Mouse (Mus musculus): ENCODE results near the gene Csrp3. TPM values are rescaled to one million over a fixed set of nuclear protein-coding genes. Genes with fewer than 3 reads are reported as not detected.

Gene Csrp3
- total RNA-seq, 2 experiments from 2014 or later, result 2,107 to 2,284 TPM

DNA sequence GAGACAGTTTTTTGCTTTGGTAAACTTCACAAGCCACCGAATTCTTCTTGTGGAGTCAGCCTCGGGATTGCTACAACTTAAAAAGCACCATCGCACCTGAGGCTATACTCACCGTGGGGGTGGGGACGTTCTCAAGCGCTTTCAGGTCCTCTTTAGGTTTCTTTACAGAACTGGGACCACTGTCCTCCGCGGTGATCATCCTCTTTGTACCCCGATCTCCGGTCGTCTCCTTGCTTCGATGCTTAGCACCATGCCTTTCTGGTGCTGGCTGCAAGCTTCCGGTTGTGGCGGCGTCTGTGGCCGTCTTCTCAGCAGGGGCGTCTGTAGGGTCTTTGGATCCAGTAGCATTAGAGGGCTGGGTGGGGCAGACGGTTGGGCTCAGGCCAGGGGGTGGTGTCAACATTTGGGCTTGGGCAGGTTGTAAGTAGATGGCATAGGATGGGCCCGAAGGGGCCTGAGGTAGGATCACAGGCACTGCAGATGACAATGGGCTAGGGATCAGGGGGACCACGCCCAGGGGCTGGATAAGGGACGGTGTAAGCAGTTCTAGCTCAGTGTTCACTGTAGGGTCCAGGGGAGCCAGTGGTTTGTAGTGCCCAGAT, 22.8 kb upstream of the Csrp3 start:
- DNase-seq, result no peak
- intact Hi-C loops (cut with DNase I), result loop anchor here (2.0 to 5.0 kb wide), 2 partner anchors 20 to 43 kb away; no protein-coding TSS in a partner anchor

DNA sequence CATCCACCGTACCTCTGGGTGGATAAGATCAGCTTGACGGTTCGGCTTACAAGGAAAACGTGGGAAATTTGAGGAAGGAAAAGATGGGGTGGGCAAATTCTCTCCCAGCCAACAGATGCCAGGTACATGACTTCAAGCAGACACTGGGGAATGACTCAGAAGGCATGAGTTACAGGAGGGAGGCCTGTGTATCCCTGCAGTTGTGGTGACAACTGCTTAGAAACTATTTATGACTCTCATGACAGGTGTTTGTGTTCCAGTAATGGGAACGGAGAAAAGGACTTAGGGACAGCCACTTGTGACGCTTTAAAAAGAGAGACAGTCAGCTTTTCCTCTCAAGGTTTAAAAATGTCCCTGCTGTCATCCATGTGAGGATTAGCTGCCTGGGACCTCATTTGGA, 22.3 kb upstream of the Csrp3 start:
- intact Hi-C loops (cut with DNase I), result loop anchor here (2.0 to 5.0 kb wide), 2 partner anchors 19 to 43 kb away; no protein-coding TSS in a partner anchor

DNA sequence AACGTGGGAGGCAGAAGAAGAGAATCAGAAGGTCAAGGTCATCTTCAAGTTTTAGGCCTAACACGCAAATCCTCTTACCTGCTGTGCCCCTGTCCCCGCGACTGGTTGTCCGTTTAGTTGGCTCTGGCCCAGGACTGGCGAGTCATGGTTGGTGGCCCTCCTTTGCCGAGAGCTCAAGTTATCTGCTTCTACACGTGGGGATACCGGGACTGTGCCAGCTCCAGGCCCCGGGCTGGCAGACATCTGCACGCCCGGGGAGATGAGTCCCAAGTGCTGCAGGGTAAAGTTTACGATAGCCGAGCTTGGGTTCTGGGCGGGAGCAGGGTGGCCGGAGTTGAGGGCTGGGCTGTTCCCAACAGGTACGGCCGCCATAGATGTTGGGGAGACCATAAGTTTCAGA, 19.7 kb upstream of the Csrp3 start:
- no peak for DNase-seq
- intact Hi-C loops (cut with DNase I), result no loop called here

More for the DNA sequence above, 22.3 kb upstream of the Csrp3 start:
- DNase-seq, result no peak

DNA sequence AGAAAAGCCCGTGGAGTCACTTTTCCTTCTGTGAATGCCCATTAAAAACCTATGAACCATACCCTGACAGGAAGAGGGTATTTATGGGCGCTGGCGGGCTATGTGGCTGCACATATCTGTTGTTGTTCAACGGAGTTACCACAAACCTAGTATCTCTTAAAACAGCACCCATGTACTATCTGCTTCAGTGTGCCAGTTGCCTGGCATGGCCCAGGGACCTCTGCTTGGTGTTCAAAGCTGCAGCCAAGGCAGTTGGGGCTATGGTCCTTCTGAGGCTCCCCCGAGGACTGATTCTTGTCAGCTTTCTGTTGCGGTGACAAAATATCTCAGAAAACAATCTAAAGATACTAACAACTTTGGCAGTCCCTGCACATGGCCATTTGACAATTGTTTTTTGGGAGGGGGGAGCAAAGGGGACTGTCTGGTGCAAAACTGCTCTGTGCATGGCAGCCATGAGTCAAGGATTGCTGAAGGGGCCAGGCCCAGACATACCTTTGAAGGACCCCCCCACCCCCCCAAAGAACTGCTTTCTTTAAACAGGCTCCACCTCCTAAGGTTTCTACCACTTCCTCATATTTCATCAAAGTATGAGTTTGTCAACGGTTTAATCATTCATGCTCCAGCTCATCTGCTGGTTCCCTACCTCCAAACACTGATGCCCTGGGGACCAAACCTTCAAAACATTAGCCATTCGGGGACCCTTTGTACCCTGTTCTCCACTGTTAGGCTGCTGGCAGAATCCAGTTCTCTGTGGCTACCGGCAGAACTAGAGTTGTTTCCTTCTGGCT, 17.0 kb upstream of the Csrp3 start:
- intact Hi-C loops (cut with DNase I), result no loop called here
- no peak for DNase-seq

DNA sequence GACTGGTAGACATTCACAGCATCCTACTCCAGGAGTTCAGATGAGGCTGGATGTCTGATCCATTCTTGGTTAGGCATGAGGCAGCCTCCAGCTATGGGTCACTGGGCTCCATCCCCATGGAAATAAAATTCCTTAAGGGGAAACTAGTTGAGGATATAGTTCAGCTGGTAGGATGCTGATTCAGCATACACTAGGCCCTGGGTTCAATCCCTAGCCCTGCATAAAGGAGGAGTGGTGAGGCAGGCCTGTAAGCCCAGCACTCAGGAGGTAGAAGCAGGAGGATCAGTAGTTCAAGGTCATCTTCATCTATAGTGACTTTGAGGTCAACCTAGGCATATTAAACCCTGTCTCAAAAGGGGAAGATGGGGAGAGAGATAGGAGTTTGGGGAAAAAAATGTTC, 16.4 kb upstream of the Csrp3 start:
- intact Hi-C loops (cut with DNase I), result no loop called here
- no peak for DNase-seq

DNA sequence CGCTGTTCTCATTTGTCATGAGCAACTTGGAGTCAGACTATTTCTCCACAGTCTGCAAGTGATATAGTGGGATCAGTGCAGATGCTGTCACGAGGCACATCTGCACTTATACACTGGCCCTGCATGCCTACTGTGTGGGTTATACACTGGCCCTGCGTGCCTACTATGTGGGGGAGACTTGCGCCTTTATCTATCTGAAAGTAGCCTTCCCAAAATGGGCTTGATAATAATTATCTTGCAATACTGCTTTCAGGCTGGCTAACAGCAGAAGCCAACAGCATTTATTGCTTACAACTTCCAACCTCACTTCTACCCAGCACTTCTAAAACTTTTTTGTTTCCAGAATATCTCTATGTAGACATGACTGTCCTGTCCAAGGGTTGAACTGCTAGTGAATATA, 14.0 kb upstream of the Csrp3 start:
- intact Hi-C loops (cut with DNase I), result no loop called here
- no peak for DNase-seq

DNA sequence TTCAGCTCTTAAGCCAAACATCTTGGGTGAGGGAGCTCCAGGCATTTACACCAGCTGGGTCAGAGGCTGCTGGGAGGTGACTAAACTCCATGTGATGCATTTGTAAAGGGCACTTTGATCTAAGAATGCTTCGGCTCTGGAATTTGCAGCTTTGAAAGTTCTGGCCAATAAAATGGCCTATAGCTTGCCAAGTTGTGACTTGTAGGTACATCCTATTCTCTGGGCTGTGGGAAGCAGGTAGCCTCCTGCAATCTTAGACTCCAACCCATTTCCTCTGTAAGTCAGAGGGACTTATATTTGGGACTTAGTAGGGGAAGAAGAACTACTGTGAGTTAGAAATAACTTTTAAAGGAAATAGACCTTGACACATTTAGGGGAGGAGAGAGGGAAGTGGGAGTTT, 13.1 kb upstream of the Csrp3 start:
- intact Hi-C loops (cut with DNase I), result no loop called here
- no peak for DNase-seq

DNA sequence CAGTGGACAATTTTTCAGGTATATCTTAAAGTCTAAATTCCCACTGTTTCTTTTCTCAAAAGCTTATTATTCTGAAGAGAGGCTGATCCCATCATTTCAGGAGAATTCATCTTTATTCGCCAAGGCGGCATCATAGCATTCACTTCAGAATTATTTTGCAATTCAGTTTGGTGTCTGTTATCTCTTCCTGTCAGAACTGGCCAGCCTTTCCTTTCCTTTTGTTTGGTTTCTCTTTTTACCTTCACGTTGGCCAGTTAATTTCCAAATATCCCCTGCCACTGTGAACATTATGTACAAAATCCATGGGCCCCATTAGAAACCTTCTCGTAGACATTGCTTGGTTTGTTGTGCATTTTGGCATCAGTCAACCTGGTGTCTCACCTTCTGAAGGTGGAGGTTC, 11.5 kb upstream of the Csrp3 start:
- no peak for DNase-seq
- intact Hi-C loops (cut with DNase I), result no loop called here

DNA sequence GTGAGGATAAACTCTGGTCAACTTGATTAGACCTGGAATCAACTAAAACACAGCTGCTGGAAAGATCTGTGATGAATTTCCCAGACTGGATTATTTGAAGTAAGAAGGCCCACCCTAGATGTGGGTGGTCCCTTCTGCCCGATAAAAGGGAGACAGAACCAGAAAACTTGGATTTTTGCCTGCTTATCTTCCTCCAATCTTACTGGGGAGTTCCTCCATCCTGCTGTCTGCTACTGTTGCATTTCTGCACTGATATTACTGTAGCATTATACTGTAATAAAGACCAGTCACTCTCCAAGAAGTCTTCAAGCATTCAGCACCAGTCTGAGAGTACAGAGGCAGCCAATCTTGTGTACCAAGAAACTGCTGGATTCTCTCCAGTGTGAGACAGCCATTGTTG, 10.4 kb upstream of the Csrp3 start:
- intact Hi-C loops (cut with DNase I), result no loop called here
- DNase-seq, result no peak

DNA sequence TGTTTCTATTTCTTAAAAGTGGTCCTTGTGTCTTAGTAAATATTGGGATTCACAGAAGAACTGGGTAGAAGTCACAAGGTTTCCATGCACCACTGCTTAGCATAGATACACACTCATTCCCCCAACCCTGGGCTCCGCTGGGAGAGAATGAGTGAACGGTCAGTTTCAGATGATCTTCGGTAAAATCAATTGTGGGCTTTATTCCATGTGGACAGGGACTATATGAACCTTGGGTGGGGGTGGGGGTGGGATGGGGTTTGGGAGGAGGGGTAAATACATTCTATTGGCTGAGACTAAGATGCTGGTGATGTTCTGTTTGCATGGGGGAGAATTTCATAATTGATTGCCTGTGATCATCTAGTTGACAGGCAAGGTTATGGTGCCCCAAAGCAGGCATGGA, 7.6 kb upstream of the Csrp3 start:
- no peak for DNase-seq
- intact Hi-C loops (cut with DNase I), result no loop called here

DNA sequence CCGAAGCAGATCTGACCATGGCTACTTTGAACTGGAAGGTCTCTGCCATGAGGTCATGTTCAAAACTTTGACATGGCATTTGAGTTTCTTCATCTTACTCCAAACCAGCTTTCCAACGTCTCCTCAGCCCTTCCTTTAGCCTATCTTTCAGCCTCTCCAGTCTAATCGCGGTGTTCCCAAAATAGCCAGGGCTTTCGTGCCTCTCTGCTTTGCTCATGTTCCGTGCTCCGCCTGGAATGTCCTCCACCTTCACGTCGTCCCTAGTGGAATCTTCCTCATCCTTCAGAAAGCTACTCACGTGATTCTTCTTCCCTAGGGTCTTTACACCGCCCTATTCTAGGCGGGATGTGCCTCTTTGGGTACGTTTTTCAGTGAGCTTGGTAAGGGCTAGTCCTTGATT, 5.7 kb upstream of the Csrp3 start:
- intact Hi-C loops (cut with DNase I), result no loop called here

DNA sequence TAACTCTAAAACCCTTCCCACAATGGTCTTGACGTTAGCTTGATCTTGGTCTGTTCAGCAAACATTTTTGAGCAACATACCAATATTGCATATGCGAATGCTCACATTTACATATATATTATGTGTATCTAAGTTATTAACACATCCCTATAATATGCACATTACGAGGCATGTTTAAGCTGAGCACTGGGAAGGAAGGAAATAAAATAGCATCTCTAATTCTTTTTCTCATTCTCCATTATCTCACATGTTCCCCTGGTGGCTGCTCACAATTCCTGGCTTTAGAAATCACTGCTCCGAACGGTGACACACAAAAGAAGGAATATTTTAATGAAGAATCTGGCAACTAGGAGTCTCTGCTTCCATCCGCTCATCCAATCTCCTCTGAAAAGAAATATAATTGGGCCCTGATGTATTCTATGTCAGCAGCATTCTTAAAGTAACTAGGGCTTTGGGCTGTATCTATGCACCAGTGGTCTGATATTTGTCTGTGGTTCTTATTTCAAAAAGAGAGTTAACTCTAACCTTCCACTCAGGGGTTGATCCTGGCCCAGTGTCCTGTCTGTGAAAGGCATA, 3.8 kb upstream of the Csrp3 start:
- intact Hi-C loops (cut with DNase I), result loop anchor here (2.0 kb wide), 1 partner anchor 19 kb away; no protein-coding TSS in a partner anchor
- DNase-seq, result no peak

More for the DNA sequence above, 5.7 kb upstream of the Csrp3 start:
- DNase-seq, result no peak

DNA sequence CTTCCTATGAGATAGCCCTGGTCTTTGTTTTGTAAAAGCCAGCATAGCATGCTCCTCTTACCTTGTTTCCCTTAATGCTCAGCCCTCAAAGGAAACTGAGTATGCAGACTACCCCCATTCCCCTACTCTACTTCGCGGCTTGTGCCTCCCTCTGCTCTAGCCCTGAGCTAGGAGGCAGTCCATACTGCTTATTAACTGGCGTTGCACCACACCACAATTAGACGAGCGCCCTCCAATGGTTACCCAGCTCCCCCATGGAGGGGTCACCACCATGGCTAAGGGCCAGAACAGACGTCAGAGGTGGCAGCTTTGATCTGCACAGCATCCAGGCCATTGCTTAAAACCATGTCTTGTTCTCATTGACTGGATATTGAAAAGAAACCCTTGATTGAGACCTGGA, 1.1 kb downstream of the Csrp3 start:
- peak; percentile 42 to 50 for DNase-seq
- intact Hi-C loops (cut with DNase I), result no loop called here

DNA sequence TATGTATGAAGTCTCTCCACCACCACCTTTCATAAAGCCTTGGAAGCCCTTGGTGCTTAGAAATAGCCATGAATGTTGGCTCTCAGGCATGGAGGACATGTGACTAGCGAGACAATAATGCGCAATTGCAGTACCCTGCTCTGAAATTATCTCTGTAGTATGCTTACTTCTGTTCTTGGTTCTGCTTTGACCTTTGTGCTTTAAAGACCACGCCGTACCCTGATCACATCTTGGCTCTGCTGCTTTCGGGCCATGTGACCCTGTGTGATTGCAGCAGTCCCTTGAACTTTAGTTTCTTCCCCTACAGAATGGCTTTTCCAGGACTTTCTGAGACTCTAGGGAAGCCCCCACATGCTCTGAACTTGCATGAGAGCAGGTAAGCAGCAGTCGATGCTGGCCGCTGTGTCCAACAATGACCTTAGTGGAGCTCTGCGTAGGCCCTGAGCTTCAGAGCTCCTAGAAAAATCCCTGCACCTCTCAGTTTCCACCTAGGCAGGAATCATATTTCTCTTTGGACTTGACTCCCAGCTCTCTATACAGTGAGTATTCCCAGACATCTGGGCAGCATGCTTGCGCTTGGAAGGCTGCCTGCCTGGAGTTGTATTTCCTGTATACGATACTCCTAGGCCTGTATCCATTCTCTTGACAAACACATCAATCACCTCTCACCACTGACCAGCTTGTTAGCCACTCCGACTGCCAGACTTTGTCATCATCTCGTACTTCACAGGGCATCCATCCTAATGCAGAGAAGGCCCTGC, 2.4 kb downstream of the Csrp3 start:
- no peak for DNase-seq
- intact Hi-C loops (cut with DNase I), result no loop called here

DNA sequence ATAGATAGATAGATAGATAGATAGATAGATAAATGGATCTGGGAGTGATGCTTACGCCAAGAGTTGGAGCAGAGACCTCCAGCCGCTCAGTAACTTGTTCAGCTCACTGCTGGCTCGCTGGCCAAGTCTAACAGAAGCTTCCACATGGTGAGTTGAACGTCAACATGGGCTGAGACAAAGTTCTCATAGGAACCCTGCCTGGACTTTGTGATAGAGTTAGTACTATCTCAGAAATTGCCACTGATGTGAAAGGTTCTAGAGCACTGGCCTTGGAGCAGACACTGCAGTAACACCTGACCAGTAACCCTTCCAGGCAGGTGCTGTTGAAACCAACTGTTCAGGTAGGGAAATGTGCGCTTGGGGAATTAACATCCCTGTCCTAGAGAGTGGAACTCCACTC, 4.3 kb downstream of the Csrp3 start:
- no peak for DNase-seq

DNA sequence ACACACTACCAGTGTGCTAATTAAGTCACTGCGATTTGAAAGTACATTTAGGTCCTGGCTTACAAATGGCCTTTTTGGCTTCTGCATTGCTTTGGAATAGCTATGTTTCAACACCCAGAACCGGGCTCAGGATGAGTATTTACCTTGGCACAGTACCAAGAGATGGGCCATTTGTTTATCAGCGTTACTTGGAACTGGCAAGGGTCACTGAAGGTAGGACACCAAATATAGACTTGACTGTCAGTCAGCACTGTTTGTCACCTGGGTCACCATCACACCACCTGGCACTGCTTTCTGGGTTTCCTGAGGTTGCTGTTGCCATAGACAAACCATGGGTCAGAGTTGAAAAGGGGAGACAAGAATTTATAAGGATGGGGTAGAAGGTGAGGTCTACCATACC, 5.5 kb downstream of the Csrp3 start:
- intact Hi-C loops (cut with DNase I), result no loop called here
- peak in 1 of 2 experiments; percentile 48 for DNase-seq

More for the DNA sequence above, 4.3 kb downstream of the Csrp3 start:
- intact Hi-C loops (cut with DNase I), result no loop called here

DNA sequence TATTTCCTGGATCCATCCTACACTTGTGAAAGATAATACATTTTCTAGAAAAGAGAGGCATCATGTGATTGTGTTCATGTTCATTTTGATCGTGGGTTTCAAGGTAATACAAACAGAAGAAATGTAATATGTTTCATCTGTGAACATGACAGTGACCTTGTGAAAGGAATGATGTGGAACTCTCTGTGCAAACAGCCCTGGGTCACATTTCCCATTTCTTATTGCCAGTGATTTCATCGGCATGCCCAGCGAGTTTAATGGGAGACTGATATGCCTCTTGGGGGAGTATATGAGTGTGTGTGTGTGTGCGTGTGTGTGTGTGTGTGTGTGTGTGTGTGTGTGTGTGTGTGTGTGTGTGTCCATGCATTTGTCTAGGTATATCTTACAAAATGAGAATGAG, 6.3 kb downstream of the Csrp3 start:
- intact Hi-C loops (cut with DNase I), result no loop called here

DNA sequence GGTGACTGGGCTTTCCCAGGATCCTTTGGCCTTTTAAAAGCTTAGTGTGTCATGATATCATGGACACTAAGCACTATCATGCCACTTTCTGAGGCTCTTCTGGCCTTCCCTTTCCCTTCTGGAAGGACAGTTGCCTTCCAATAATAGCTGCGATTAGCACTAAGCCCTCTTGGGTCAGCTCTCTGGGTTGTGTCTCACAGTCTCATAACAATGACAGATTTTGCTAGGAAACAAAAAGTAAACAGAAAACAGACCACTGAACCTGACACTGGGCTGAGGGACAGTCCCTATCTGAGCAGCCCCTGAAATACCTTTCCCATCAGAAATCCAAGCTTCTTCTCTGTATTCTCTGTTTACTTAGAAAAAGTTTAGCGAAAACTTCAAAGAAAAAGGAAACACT, 7.3 kb downstream of the Csrp3 start:
- intact Hi-C loops (cut with DNase I), result no loop called here
- no peak for DNase-seq

More for the DNA sequence above, 6.3 kb downstream of the Csrp3 start:
- DNase-seq, result no peak

DNA sequence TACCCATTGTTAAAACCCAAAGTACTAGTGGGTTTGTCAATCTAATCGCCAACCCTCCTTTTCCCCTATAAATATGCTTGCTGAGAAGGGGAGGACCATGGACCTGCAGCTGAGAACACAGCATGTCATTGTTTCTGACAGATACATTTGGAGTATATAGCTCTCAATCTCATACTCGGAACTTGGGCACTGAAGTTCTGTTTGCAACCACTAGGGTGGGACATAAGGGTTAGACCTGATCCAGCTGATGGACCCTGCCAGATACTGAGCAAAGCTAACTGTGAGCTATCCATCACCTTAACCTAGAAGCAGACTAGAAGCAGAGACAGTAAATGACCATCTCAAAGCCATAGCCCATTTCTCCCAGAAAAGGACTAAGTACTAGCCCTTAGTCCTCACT, 9.4 kb downstream of the Csrp3 start:
- intact Hi-C loops (cut with DNase I), result no loop called here
- no peak for DNase-seq

DNA sequence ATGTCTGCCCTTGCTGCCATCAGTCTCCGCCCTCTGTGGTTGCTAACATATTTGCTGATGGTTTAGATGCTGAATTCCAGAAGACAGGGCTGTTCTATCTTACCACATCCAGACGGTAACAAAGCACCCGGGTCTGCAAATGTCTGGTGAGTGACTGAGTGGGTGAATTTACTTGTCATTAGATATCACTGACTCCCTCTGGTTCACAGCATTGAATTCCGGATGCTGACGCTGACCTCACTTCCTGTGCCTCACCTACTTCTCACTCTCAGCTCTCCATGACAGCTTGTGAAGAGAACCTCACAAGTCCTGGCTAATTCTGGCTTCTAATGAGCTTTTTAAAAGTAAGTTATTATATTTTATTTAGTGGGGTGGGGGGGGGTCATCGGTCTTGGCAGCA, 10.9 kb downstream of the Csrp3 start:
- DNase-seq, result no peak
- intact Hi-C loops (cut with DNase I), result no loop called here

DNA sequence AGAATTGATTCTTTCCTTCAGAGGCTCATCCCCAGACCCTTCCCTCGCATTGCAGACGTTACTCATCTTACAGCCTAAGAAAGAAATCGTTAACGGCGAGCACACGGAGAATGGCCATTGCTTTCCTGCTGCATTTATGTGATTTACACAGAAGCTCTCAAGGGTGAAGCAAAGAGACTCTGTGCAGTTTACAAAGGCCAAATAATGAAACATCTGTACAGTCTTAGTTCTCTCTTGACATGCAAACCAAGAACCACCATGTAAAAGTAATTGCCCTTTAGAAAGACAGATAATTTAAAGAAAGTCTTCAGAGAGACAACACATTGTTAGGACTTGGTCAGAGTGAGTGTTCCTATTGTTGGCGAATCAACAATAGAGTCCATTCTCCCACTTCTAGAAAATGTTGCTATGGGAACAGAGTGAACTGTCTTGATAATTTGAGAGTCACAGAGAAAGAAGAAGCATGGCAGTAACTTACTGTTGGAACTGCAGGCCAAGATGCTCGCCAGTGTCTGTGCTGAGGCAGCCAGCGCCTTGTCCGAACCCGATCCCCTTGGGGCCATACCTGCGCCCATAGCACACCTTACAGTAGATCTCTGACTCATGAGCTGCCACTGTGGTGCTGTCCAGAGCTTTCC, 12.7 kb downstream of the Csrp3 start:
- intact Hi-C loops (cut with DNase I), result no loop called here
- DNase-seq, result no peak

All from heart, postnatal 36 days (tissue).